Mouse (Mus musculus) bone marrow macrophage, adult 2 months (primary cell): Measurements from ENCODE around the gene Eps15.

Source experiments
- CTCF ChIP-seq: IDR thresholded peaks from 2 replicates; pipeline ENCODE4 v1.5.1; 2012; ENCODE audit warnings: low read depth, mild to moderate bottlenecking, low read length, moderate library complexity
- POLR2A ChIP-seq: IDR thresholded peaks from 2 replicates; pipeline ENCODE4 v1.6.1; 2012; ENCODE audit warnings: mild to moderate bottlenecking, low read depth, low read length, borderline replicate concordance

DNA sequence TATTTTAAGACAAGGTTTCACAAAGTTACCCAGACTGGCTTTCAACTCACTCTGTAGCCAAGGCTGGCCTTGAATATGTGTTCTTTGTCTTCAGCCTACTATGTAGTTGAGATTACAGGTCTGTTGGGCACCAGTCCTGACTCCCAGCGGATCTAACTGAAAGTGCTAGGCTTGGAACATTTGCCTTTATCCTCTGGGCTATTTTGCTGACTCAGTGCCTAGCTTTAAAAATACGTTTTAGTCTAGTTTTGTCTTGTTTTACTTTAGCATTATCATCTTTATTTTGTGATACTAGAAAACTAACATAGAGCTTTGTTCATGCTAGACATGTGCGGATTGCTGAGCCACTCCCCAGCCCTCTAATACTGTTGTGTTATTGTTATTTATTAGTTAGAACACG is 27.9 kb upstream of the Eps15 start:
- TF ChIP-seq POLR2A (no peak), CTCF (no peak)
